Mouse (Mus musculus) layer of hippocampus, adult 11-12 months (tissue): ENCODE data around the gene Snx18.

Source experiments
- DNase-seq: peaks from one replicate; pipeline ENCODE4 v3.0.0; 2022; ENCODE audit warnings: low spot score

The Snx18 gene

DNA sequence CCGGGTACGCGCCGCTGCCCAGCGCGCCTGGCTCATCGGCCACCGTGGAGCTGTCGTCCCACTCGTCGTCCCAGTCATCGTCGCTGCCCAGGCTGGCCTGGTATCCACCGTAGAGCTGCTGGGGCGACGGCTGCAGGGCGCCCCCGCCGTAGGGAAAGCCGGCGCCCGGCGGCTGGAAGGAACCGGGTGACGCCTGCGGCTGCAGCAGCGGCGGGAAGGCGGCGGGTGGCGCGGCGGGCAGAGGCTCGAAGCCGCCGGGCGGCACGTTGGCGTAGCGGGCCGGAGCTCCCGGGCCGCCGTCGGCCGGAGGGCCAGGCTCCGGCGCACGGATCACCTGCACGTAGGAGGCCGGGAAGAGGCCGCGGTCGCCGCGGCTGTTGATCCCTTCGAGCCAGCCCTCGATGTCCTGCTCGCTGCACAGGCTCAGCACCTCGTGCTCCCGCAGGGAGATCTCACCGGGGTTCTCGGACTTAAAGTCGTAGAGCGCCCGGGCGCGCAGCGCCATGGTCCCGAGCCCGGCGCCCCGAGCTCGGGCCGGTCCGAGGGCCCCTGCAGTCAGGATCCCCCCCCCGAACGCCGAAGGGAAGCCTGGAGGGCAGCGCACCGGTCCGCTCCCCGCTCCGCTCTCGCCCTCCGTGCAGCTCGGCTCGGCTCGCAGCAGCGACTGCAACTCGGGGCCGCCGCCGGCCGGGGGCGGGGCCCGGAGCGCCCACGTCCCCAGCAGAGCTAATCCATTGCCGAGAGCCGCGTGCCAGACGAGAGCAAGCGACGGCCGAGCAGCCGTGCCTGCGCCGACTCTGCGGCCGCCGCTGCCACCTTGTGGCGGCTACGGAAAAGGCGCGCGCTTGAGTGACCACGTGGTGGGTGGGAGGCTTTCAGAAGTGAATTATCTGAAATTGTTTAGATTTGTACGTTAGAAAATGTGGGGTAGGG lies at the start of gene Snx18:
TSS of gene Snx18 (minus strand) at position 674 of the 933 bp plus-strand sequence.
- DNase-seq = peak; percentile 94

DNA sequence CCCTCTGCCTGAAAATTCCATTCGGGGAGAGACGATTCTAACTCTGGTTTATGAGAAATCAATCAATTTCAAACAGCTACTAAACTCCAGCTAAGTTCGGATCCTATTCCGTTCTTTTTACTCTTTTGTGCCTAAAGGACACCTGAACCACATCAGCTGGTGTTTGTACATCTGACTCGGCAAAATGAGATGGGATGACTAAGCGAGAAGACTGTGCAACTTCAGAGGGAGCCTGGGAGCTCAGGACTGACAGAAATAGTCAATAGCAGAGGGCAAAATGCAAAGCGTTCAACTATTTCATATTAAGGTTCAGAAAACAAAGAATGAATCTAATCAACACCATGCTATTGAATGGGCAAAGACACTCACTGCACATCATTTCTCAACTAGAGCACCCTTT lies 45.5 kb upstream of the Snx18 start:
- DNase-seq = no peak

DNA sequence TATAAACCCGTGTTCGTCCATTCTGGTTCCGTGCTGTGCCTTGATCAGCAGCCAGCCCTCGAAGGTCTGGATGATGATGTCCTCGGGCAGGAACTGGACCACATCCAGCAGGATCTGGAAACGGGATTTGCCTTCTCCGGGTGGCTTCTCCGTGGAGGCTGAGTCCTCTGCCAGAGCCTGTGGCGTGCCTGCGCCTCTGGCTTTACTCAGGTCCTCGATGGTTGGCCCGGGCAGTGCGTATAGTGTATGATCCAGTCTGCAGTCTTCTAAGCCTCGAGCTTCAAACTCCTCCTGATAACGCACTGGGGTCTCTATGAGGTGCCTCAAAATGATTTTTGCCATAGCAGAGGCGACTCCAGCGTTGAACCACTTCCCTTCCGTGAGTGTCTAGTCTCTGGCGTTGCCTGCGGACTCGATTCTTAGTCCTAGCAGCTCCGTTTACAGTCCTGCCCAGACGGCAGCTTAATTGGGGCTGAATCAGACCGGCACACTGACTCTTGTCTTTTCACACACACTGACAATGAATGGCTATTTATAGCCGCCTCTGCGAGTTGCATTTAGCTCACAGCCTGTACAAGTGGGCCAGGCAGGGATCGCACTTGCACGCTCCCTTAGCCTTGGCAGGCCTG lies 44.9 kb upstream of the Snx18 start, which contains the start of gene Hspb3:
TSS of gene Hspb3 (minus strand) at position 526 of the 629 bp plus-strand sequence.
- DNase-seq = no peak

DNA sequence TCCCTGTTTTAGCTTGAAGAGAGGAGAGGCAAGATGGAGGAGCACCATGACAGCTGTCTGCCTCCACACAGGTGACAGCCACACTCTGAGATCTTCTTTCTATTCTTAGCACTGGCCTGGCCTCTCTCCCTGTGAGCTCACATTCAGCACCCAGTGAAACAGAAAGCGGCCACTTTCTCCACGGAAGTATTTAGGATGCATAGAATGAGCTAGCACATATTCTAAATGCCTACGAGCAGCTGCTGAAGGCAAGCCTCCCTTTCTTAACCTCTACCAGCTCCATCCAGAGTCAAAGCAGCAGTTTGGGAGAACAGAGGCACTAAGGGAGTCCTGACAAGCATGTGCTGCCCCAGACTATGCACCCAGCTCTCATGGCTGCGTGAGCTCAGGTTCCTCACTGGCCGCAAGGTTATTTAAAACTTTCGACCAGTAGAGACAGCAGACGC lies 43.5 kb upstream of the Snx18 start:
- no peak for DNase-seq

DNA sequence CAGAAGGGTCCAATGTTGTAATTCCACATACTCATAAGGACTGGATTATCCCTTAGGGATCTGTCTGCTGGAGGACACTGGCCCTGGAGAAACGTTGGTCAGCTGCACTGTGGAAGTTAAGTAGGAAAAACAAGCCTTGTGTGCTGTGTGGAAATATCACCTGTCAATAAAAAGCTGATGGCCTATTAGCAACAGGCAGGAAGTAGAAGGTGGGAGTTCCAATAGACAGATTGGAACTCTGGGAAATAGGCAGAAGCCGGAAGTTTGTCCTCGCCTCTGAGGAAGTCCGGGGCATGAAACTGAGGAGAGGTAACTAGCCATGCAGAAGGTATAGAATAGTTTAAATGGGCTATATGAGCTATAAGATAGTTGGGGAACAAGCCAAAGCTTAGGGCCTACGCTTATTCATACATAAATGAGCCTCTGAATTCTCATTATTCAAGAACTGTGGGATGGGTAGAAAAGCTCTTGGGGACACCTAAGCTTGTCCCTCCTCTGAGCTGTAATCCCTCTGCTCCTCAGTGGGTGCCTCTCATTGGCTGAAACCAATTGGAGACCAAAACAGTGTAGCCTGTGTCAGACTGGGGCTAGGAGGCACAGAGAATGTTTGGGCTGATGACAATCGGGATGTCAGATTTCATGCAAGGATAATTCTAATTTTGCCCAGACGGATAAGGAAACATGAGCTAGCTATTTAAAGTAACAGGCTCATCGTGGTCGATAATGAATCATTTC lies 42.4 kb upstream of the Snx18 start:
- DNase-seq = peak; percentile 36

DNA sequence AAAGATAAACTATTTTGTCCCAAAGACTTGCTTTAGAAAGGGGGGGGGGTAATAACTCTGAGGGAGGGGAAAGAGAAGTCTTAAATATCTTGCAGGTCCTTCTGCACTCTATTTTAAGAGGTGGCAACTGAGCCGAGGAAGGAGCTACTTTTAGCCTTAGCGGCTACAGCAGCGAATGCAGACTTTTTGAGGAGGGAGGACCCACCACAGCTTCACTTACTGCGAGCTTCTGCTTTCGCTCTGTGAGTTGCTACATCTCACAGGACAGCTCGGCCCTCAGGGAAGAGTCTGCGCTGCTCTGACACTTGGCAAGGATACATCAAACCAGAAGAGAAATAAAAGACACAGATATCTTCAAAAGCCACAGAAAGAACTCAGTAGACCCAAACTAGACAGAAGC lies 38.8 kb upstream of the Snx18 start:
- peak; percentile 46 for DNase-seq

DNA sequence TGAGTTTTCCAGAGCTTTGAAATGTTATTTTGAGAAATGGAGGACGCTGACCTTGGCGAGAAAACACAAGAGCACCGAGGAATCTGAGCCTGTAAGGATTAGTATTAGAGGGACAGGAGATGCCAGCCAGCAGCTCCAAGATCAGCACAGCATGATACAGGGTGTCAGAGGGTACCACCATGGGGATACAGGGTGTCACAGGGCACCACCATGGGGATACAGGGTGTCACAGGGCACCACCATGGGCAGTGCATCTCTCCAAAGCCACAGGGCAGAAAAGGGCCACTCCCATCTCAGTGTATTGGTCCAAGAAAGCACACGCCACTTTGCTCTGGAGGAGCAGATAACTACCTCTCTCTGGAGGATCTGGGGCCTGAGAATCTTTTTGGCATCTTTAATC lies 38.3 kb upstream of the Snx18 start:
- DNase-seq = no peak

DNA sequence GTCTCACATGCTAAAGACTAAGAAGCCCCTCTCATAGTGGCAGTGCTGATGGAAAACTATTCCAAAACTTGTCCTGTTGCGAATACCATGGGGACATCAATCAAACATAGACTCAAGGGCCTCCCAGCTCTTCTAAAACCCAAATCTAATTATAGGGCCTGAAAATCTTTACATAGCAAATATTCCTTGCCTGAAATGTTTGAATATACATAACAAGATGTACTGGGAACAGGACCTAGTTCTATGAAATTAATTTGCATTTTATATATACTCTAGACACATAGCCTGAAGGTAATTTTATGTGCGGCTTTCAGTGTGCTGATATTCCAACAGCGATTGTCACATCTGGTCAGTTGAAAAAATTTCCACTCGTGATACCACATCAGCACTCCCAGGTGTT lies 37.1 kb upstream of the Snx18 start:
- DNase-seq = no peak

DNA sequence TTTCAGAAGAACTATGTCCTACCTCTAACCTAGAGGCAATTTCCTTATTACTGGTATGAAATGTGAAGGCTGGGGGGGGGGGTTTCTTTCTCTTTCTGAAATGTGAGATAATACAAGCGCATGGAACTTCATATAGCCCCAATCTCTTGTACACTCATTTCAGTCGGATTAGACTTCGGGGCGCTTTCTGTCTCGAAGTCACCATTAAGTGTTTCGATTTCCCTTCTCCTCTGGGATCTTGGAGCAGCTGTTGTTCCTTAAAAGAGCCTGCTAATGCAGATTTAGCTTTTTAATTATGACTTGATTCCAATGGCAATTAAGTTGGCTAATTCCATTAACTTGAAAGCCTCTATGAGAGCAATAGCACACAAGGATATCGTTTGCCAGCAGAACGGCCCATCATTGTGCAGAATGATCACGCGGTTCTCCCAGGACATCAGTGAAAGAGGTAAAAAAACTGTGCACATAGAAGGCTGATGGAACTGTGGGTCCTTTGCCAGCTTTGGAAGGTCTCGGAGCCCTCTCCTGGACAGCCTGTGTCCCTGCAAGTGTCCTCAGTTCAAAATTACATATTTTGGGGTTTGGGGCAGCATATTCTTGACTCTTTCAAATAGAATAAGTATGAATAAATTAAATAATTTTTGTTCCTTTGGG lies 22.7 kb upstream of the Snx18 start:
- DNase-seq = no peak

DNA sequence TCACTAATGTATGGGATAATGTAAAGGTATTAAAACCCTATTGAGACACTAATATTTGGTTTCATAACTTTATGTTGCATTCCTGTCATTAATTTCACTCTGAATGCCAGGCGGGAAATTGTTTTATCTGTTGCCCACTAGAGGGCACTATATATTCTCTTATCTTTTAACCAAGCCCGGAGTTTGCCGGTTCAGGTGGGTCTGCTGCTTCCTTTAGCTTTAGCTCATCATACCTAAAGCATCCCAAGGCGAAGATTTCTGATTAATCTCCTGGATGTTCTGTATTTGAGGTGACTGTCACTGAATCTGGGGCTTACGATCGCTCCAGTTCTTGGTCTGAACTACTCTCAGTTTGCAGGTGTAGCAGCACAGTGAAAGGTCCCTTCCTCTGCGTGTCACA lies 20.6 kb upstream of the Snx18 start:
- DNase-seq = peak; percentile 26

DNA sequence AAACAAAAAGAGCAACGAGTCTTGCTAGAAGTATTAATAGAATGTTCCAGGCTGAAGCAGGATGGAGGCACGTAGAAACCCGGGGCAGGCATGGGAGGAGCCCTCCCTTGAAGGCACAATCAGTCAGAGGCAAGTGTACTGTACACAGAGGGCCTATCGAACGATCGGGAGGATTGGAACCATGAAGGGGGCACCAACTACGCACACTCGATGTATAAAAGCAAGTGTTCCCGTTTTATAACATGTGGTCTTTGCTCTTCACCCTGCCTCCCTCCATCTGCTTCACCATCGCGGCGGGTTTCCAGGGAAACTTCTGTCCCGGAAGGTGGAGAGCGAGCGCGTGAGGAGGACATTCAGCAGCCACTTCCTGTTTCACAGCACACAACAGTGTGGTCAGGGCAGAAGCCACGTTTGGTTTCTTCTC lies 17.4 kb upstream of the Snx18 start:
- peak; percentile 22 for DNase-seq

DNA sequence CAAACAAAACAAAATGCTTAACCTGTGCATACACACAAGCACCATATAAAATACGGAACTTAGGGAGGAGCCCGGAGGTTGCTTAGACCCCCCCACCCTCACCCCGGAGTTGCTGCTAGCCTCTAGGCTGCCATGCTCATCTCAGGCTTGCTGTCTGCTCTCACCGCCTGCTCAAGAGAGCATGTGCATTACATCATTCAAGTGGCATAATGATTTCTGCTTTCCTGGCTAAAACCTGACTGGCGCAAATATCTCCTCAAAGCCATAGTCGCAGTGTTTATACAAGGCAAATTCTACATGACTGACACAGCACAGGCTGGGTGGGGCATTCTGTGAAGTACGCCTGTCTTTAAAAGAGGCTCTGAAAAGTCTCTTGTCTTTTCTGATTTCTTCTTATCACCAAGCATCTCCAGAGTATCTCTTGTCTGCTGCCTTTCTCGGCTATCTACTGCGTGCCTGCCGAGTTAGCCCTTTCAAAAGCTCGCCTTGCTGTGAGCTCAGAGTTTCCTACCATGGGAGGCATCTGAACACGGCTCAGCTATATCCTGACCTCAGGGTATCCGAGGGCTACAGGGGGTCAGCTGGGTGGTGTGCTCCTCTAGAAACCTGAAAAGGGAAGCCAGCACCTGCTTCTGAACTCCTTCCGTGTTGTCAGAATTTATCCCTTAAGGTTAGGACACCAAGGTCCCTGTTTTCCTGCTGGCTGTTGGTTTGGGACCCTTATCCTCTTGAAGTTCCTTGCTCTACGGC lies 16.5 kb upstream of the Snx18 start:
- DNase-seq = no peak

DNA sequence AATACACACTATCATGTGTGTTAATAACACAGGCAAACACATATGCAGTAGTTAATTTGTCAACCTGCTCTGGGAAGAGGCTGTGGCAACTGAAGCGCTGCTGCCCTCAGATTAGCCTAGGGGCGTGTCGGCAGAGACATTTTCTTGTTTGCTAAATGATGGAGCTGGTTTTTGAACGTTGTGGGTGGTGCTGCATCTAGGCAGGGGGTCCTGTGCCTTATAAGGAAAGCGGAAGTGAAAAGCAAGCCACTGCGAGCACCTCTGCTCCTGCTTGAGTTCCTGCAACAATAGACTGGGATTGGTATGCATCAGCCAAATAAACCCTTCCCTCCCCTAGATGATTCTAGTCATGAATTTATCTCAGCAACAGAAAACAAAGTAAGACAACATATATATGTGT lies 14.1 kb upstream of the Snx18 start:
- no peak for DNase-seq

DNA sequence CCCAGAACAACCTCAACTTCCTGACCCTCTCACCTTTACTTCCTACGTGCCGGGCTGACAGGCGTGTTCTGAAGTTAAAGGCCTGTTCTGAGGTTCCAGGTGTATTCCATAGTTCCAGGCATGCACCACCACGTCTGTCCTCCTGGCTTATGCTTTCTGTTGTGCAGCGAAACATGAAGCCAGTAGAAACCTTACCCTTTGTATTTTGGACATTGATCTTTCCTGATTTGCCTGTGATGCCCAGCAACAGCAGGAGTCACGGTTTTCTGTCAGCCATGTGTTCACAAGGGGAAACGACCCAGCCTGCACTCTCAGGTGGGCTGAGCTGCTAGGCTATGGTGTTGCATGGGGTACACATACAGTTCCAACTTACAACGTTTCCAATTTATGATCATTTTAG lies 9.2 kb upstream of the Snx18 start:
- DNase-seq = no peak

DNA sequence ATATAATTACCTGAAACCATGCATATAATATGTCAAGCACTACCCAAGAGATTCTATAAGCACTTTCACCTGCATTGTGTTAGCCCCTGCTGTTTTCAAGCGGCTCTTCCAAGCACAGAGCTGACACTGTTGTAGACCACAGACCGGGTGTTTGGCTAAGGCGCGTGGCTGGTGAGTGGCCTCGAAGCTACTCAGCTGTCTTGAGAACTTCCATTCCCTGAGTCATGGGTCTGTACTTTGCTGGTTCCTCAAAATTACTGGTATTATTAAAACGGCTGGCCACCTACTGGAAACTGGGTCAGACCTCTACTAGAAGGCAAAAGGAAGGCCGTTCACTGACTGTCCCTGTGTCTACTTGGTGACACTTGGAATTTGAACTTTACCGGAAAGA lies 4.5 kb upstream of the Snx18 start:
- no peak for DNase-seq

DNA sequence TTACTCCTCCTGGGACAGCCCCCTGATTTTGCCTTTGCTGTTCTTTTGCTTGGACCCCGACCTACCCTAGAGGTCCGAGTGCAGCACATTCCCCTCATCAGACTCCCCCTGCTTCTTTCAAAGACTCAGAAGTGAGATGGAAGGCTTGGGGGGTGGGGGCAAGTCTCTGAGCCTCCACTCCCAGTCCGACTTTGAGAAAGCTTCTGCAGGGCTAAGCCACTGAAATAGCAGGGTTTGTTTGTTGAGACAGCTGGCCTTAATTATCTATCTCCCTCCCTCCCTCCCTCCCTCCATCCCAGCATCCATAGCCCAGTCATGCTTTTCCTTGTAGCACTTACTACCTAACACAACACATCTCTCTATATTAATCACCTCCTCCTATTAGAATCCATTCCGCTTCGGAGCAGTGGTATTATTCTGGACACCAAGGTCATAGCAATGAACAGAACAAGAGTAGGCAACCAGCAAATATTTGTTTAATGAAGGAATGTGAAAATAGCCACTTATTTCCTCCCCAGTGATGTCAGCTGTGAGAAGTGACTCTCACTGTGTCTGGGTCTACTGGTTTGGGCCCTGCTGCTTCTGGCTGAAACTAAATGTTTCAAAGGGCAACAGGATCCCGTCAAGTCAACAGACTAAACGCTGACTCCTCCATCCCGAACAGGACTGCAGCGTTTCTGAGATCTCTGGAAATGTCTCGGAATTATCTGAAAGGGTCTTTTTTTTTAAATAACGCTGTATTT lies 3.9 kb upstream of the Snx18 start:
- no peak for DNase-seq

DNA sequence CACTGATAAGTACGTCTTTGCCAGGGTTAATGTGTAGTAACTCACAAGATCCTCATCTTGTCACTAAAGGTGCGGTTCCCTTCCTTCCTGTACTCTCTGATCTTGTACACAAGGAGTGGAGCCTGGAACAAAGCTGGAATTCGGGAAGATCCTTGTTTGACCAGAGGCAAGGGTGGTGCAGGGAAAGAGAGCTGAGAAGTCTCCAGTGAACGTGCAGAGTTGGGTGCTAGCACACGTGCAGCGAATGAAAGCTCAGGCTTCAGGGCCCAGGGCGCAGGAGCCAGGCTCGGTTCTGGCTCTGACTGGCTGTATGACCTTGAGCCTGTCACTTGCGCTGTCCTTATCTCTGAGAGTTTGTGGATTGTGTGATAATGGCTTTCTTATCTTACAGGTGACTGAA lies 639 bp upstream of the Snx18 start:
- no peak for DNase-seq

DNA sequence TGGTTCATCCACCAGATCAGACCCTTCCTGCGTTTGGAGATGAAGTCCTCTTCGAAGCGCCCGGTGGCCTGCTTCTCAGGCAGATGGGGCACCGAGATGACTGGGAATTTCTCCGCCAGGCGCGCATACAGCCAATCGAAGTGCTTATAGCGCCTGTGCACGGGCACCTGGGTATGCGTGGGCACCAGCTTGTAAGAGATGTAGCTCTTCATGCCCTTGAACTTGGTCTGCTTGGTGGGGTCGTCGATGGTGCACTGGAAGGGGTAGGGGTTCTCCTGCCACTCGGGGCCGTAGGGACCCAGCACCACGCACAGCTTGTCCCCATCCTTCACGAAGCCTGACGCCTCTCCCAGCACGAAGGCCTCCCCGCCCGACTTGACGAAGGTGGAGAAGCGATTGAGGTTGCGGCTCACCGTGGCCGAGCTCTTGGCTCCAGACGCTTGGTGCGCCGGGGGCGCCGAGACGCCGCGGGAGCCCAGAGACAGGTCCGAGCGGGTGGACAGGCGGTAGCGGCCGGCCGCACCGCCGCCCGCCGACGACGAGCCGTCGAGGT lies 950 bp downstream of the Snx18 start:
- DNase-seq = no peak

DNA sequence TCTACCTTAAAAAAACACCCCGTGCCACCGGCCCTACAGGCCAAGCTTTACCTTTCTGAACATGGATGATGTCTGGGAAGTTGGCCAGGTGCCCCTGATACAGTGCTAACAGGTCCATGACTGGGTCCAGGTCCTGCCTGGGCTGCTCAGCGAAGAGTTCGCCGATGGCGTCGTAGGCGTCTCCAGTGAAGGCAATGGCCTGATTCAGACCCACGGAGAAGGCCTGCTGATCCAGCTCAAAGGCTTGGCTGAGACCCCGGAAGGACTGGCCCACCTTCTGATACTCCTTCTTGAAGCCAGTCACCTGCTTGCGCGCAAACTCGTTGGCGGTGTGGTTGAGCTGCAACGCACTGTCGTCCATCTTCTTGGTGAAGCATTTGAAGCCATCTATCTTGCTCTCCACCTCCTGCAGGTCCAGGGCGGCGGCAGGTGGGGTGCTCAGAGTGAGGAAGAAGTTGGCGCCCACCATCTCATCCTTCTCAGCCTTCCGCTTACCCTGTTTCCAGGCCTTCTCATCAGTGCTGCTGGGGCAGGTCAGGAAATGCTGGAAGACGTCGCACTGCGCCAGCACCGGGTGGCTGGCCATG lies 1.5 kb downstream of the Snx18 start:
- peak; percentile 42 for DNase-seq
